Mouse (Mus musculus) hindbrain, embryonic 15.5 days (tissue): ENCODE measurements around the gene Chd6. TPM values are rescaled to one million over a fixed set of nuclear protein-coding genes. Genes with fewer than 3 reads are reported as not detected.

Experiments used
- ATAC-seq: fragments of 200-750 bp; cut with Nextera tagmentation; 2 replicates; pipeline ENCODE4 v1.8.0; 2017; ENCODE audit warnings: low read depth, moderate number of reproducible peaks, moderate TSS enrichment; ENCODE audit not compliant: low FRiP score
- H3K27ac ChIP-seq: fragments of 300-500 bp; sonication (generic); replicated peaks from 2 replicates; pipeline ENCODE4 v1.5.1; 2015; ENCODE audit warnings: mild to moderate bottlenecking, inconsistent platforms
- H3K27me3 ChIP-seq: fragments of 300-500 bp; sonication (generic); 2 replicates; pipeline ENCODE4 v1.6.1; 2015; ENCODE audit warnings: control low read depth, inconsistent platforms
- H3K36me3 ChIP-seq: fragments of 300-500 bp; sonication (generic); 2 replicates; pipeline ENCODE4 v1.6.1; 2015; ENCODE audit warnings: control low read depth, inconsistent platforms
- H3K4me1 ChIP-seq: fragments of 300-500 bp; sonication (generic); replicated peaks from 2 replicates; pipeline ENCODE4 v1.6.1; 2015; ENCODE audit warnings: control low read depth, inconsistent platforms
- H3K4me2 ChIP-seq: fragments of 300-500 bp; sonication (generic); 2 replicates; pipeline ENCODE4 v1.6.1; 2015; ENCODE audit warnings: moderate library complexity, mild to moderate bottlenecking, inconsistent platforms
- H3K4me3 ChIP-seq: fragments of 300-500 bp; sonication (generic); 2 replicates; pipeline ENCODE4 v1.5.1; 2015; ENCODE audit warnings: mild to moderate bottlenecking, inconsistent platforms
- H3K9ac ChIP-seq: fragments of 300-500 bp; sonication (generic); 2 replicates; pipeline ENCODE4 v1.6.1; 2015; ENCODE audit warnings: inconsistent platforms
- H3K9me3 ChIP-seq: fragments of 300-500 bp; sonication (generic); 2 replicates; pipeline ENCODE4 v1.6.1; 2016; ENCODE audit warnings: control low read depth, inconsistent platforms
- whole genome bisulfite sequencing: fragments of 180-500 bp; shearing (Covaris S2); methylation state at CpG from one replicate; pipeline ENCODE4 v1.1.7; 2015; 5-methylcytosine and 5-hydroxymethylcytosine counted together
- polyA plus RNA-seq: library from polyadenylated mRNA; unstranded; fragments of >200 nt; fragmentation: Nextera tagmentation; extraction: Ambion mirVana; gene quantifications from 2 replicates; pipeline ENCODE4 v1.2.1, GENCODE M21; 2015

Chd6 gene
- polyA plus RNA-seq, 1 experiment from 2014 or later, result 33.9 TPM

DNA sequence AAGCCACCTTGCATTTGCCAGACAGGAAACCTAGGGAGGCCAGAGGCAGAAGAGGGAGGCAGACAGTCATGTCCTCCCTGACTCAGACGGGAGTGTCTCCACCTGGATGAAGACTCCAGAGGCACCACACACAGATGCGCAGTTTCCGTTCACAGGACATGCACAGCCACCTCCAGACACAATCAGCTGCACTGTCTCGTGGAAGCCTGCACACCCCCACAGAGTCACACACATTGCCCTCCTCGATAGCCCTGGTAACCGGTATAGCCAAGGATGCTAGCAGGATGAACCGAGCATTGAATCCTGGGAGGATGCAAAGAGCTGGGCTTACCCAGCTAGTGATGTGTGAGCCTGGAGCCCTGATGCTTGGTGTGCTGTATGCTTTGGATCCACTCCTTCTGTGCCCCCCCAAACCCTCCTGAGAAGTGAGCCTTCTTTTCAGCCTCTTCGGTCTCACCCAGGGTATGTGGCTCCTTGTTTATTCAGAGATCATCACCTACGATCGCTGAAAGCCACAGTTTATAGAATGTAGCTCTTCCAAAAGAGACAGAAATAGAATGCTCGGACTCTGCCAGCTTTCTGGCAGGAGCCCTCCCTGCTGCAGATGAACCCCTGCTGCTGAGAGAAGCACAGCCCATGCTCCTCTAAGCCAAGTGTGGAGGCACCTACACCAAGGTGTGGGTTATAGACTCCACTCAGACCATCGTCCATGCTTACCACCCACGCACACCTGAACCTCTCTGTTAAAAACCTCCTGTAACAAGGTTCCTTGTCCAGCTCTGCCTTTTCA is 192.9 kb downstream of the Chd6 start:
- WGBS, result 74% methylated on average over 13 of the region's 13 CpGs
- ATAC-seq, result no peak
- Histone ChIP-seq H3K9me3 (no peaks in the 10 kb centered on the region), H3K27me3 (peaks cover 35% of the 10 kb centered on the region), H3K4me2 (no peak overlapping the region), H3K9ac (no peak overlapping the region), H3K4me3 (no peak overlapping the region), H3K36me3 (no peaks in the 10 kb centered on the region), H3K27ac (no peak overlapping the region), H3K4me1 (peaks cover 14% of the 10 kb centered on the region)

GRCm38 (mm10) chr2:160914656-160915055 is 194.2 kb downstream of the Chd6 start:
- Histone ChIP-seq H3K4me1 (peaks cover 14% of the 10 kb centered on the region), H3K9ac (no peak overlapping the region), H3K27ac (no peak overlapping the region), H3K4me2 (no peak overlapping the region), H3K4me3 (no peak overlapping the region), H3K9me3 (no peaks in the 10 kb centered on the region), H3K36me3 (no peaks in the 10 kb centered on the region), H3K27me3 (peaks cover 48% of the 10 kb centered on the region)
- WGBS, result 86% methylated on average over 9 of the region's 9 CpGs
- ATAC-seq, result no peak

DNA sequence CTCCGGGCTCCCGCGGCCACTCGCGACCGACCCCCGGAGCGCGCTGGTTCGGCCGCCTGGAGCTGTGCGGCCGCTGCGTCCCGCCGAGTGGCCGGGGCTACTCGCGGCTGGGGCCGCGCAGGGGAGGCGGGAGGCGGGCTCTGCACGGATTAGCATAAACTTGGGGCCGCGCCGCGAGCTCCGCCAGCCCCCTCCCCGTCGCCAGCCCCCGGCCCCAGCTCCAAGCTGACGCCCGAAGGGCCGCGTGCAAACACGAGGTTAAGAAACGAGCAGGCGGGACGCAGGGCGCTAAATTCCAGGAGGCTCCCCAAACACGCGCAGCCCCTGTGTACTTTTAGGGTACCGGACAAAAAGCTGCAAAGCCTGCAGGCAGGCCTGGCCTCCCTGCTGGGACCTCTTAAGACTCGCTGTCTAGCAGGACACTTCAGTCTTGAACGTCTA is 196.6 kb downstream of the Chd6 start, which contains the start of gene Emilin3:
TSS of gene Emilin3 (minus strand) at position 98 of the 441 bp plus-strand sequence.
- Histone ChIP-seq H3K4me3 (peak within 1 kb of the TSS; percentile 45), H3K27me3 (peaks cover 51% of the 10 kb centered on the region), H3K4me1 (peaks cover 14% of the 10 kb centered on the region), H3K27ac (no peak within 1 kb of the TSS), H3K4me2 (peak within 1 kb of the TSS; percentile 89), H3K9ac (peak within 1 kb of the TSS; percentile 28; the same call in 1 of the 2 replicates), H3K36me3 (no peaks in the 10 kb centered on the region), H3K9me3 (no peaks in the 10 kb centered on the region)
- ATAC-seq, result no peak
- WGBS, result 2% methylated on average over 43 of the region's 46 CpGs

DNA sequence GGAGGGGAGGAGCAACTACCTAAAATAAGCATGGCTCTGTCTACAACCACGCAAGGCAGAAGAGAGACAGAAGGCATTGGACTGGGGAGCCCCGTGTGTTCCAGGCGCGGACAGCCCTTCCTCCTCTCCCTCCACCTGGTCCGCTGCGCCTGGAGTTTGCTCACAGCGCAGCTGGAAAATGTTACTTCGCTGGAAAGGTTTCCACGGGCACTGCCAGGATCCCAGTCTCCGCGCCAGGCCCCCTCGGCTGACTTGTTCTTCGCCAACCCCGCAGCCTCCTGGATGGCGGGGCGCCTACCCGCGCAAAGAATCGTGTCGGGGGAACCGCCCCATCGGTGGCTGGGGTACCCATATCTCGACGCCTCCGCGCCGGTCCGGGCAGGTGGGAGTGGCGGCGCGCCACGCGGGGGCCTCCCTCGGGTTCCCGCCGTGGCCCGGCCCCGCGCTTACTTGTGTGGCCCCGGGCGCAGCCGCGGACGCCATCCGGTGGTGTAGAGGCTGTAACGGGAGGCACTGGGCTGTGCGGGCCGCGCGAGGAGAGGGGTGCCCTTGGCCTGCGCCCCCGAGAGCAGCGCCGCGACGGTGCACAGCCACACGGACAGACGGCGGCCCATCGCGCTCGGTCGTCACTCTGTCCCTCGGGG is 197.2 kb downstream of the Chd6 start:
- peak; percentile 49; the same call in 1 of the 2 replicates for ATAC-seq

DNA sequence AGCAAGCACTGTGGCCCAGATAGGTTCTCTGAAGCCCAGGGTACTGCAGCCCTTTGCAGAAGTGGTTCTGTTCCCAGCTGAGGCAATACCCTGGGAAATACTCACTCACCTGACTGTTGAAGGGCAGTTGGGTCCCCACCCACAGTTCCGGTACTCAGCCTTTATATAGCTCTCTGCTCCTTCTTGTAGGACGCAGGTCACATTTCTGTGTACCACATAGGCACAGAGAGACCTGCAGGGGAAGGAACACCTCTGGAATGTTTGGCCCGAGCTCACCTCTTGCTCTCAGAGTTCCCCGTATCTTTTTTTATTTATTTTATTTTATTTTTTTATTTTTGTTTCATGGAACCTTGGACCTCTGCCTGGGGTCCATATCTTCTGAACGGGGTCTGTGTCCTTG is 198.2 kb downstream of the Chd6 start:
- Histone ChIP-seq H3K36me3 (no peaks in the 10 kb centered on the region), H3K4me3 (no peak overlapping the region), H3K4me1 (peaks cover 14% of the 10 kb centered on the region), H3K9ac (no peak overlapping the region), H3K27ac (no peak overlapping the region), H3K9me3 (no peaks in the 10 kb centered on the region), H3K4me2 (no peak overlapping the region), H3K27me3 (peaks cover 51% of the 10 kb centered on the region)
- no peak for ATAC-seq
- 90% methylated on average over 5 of the region's 5 CpGs for WGBS

More for the DNA sequence above, 197.2 kb downstream of the Chd6 start:
- H3K36me3 ChIP-seq, result no peaks in the 10 kb centered on the region
- H3K4me3 ChIP-seq, result peak overlapping the region; percentile 45
- peaks cover 14% of the 10 kb centered on the region for H3K4me1 ChIP-seq
- WGBS, result 1% methylated on average over 50 of the region's 64 CpGs
- H3K4me2 ChIP-seq, result peak overlapping the region; percentile 89
- H3K27me3 ChIP-seq, result peaks cover 51% of the 10 kb centered on the region
- no peaks in the 10 kb centered on the region for H3K9me3 ChIP-seq
- H3K9ac ChIP-seq, result peak overlapping the region; percentile 28; the same call in 1 of the 2 replicates
- no peak overlapping the region for H3K27ac ChIP-seq

GRCm38 (mm10) chr2:160908607-160909006 is 200.3 kb downstream of the Chd6 start:
- Histone ChIP-seq H3K4me3 (no peak overlapping the region), H3K9me3 (no peaks in the 10 kb centered on the region), H3K9ac (no peak overlapping the region), H3K4me2 (no peak overlapping the region), H3K4me1 (peaks cover 14% of the 10 kb centered on the region), H3K27ac (no peak overlapping the region), H3K27me3 (peaks cover 40% of the 10 kb centered on the region), H3K36me3 (no peaks in the 10 kb centered on the region)
- WGBS, result 68% methylated on average over 18 of the region's 18 CpGs
- ATAC-seq, result no peak

- WGBS, result 76% methylated on average over 5 of the region's 5 CpGs
- Histone ChIP-seq H3K9me3 (no peaks in the 10 kb centered on the region), H3K36me3 (no peaks in the 10 kb centered on the region), H3K4me3 (no peak overlapping the region), H3K27ac (no peak overlapping the region), H3K9ac (no peak overlapping the region), H3K4me1 (0 out of 2 replicates have a peak, but pooled peaks cover under 1% of the 10 kb centered on the region), H3K4me2 (no peak overlapping the region), H3K27me3 (peaks cover 17% of the 10 kb centered on the region)
- ATAC-seq, result no peak
Measured at GRCm38 (mm10) chr2:160906101-160906500, 202.8 kb downstream of the Chd6 start.

DNA sequence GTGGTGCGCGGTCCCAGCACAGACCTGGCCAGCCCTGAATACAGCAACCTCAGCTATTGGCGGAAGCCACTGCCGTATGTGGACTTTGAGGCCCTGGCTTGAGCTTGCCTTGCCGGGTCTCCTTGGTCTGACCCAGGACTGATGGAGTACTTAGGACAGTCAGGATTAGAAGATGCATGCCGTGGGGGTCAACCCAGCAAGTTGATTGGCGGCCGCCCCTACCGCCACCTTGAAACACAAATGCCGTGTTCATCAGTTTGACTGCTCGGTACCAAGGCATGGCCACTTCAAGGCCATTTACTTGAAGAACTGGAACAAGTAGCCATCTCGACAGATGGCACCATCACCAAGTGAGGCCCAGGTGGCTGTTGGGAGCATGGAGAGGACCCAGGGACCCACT is 203.6 kb downstream of the Chd6 start:
- Histone ChIP-seq H3K4me3 (no peak overlapping the region), H3K36me3 (no peaks in the 10 kb centered on the region), H3K27ac (no peak overlapping the region), H3K27me3 (peaks cover 9% of the 10 kb centered on the region), H3K9me3 (no peaks in the 10 kb centered on the region), H3K4me2 (no peak overlapping the region), H3K4me1 (no peaks in the 10 kb centered on the region), H3K9ac (no peak overlapping the region)
- 96% methylated on average over 12 of the region's 12 CpGs for WGBS
- ATAC-seq, result no peak

- no peak overlapping the region for H3K27ac ChIP-seq
- no peak overlapping the region for H3K4me3 ChIP-seq
- ATAC-seq, result no peak
- H3K36me3 ChIP-seq, result no peaks in the 10 kb centered on the region
- 86% methylated on average over 7 of the region's 7 CpGs for WGBS
- H3K9ac ChIP-seq, result no peak overlapping the region
- no peaks in the 10 kb centered on the region for H3K9me3 ChIP-seq
- no peak overlapping the region for H3K4me2 ChIP-seq
- H3K4me1 ChIP-seq, result no peaks in the 10 kb centered on the region
- H3K27me3 ChIP-seq, result no peaks in the 10 kb centered on the region
Measured at GRCm38 (mm10) chr2:160901656-160902412, 207.0 kb downstream of the Chd6 start.
